Mouse (Mus musculus): ENCODE data around the gene Fyb2.

DNA sequence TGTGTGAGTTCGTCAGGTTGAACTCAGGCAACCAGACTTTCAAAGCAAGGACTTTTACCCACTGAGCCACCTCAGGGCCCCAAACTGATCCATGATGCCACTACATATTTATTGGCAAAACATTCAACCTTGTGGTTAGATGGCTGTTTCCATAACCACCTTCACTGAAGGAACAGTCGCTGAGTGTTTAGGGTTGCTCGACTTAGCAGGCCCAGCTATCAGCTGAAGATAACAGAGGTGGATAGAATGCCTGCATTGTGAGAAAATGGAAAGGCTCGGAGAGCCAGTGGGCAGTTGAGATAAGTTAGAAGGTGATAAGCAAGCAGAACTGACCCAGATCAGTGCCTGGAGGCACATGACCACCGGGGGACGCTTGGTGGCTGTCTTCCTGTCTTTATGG, 26.3 kb downstream of the Fyb2 start:
- no peak for TF ChIP-seq CTCF (IDR thresholded peaks at IDR 0.05; ENCODE audit: low read depth)
- TF ChIP-seq EP300 (IDR thresholded peaks at IDR 0.05; ENCODE audit: low read depth) = no peak

Measured in liver, postnatal 0 days (tissue).